In the genomic region with DNA sequence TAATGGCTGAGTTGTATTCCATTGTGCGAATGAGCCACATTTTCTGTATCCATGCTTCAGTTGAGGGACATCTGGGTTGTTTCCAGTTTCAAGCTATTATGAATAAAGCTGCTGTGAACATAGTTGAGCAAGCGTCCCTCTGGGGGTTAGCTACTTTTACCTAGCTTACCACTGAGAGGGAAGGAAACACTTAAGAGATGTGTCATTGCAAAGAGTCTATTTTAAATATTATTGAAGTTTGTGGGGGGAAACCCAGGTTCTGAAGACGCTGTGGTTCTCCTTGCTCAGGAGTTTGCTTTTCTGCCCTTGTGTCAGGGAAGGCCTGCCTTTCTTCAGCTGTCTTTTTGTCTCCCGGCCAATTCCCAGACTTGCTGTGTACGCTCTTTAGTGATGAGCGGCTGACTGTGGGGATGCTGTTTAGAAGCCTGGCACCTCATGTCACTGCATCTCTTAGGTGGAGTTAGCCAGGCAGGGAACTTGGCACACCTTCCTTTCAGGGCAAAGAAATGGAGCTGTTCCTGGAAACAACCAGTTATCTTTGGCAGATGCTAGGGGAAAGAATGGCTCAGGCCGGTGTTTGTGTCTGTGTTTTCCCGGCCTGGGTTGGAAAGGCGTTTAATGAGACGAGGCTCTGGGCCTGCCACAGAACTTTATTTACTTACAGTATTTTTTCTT, we compare ENCODE assay signal across 10 mouse cellular contexts. TPM values are rescaled to one million over a fixed set of nuclear protein-coding genes. Genes with fewer than 3 reads are reported as not detected.
DNase-seq lines count a peak whose midpoint lies in the region; ATAC-seq and TF ChIP-seq lines count a peak whose summit lies in the region.
"Had no signal": no experiment of that assay in that cellular context is flagged by ENCODE, and none has a peak within 500 bp of the region (broad histone marks: within the 10 kb centered on the region; RNA-seq: fewer than 3 reads in every experiment).

No protein-coding gene starts in this region.

- ATAC-seq in forebrain, embryonic 16.5 days, result peak; percentile 53; the same call in 1 of the 2 replicates
- no peak for ATAC-seq in megakaryocyte-erythroid progenitor cell, adult 5-6 weeks (replicated peaks; ENCODE audit: low FRiP score, low TSS enrichment, poor library complexity, severe bottlenecking)

- H3K27ac ChIP-seq in kidney, adult 2 months (ENCODE audit: insufficient read depth, low read depth, low read length), result no peak overlapping the region
- H3K27ac ChIP-seq in forebrain, embryonic 16.5 days (ENCODE audit: low read length), result peak overlapping the region; percentile 20; the same call in 1 of the 2 replicates
- H3K27ac ChIP-seq: liver, embryonic 13.5 days had no signal

- no peaks in the 10 kb centered on the region for H3K36me3 ChIP-seq in kidney, adult 2 months (ENCODE audit: control insufficient read depth, insufficient read depth, low read length)
- no peaks in the 10 kb centered on the region for H3K36me3 ChIP-seq in forebrain, embryonic 16.5 days (ENCODE audit: control insufficient read depth, insufficient read depth)
- H3K36me3 ChIP-seq: liver, embryonic 13.5 days had no signal

- intact Hi-C loops in heart, postnatal 25 days (cut with DNase I), result no loop called here
- intact Hi-C loops in left cerebral cortex, postnatal 25 days (cut with DNase I), result no loop called here

- no peak overlapping the region for H3K4me3 ChIP-seq in kidney, adult 2 months (ENCODE audit: insufficient read depth, low read depth, low read length)
- no peak overlapping the region for H3K4me3 ChIP-seq in forebrain, embryonic 16.5 days (replicated peaks; ENCODE audit: low read length)
- H3K4me3 ChIP-seq: liver, embryonic 13.5 days had no signal

- H3K9ac ChIP-seq in forebrain, embryonic 16.5 days (replicated peaks; ENCODE audit: low read depth, low read length), result no peak overlapping the region
- H3K9ac ChIP-seq: liver, embryonic 13.5 days had no signal

- no peaks in the 10 kb centered on the region for H3K27me3 ChIP-seq in kidney, adult 2 months (replicated peaks; ENCODE audit: control insufficient read depth, insufficient read depth, low read length)
- no peaks in the 10 kb centered on the region for H3K27me3 ChIP-seq in forebrain, embryonic 16.5 days (replicated peaks; ENCODE audit: control insufficient read depth, insufficient read depth, low read length)
- H3K27me3 ChIP-seq: liver, embryonic 13.5 days had no signal

- 50% methylated on average over 10 of the region's 10 CpGs for WGBS in kidney, adult 2 months
- WGBS in forebrain, embryonic 16.5 days, result 45% methylated on average over 10 of the region's 10 CpGs

- 0 out of 2 replicates have a peak, but pooled peaks cover 5% of the 10 kb centered on the region for H3K9me3 ChIP-seq in forebrain, embryonic 16.5 days (ENCODE audit: control insufficient read depth, low read length)
- H3K9me3 ChIP-seq: liver, embryonic 13.5 days had no signal

- peaks cover 15% of the 10 kb centered on the region for H3K4me1 ChIP-seq in kidney, adult 2 months (ENCODE audit: control insufficient read depth, insufficient read depth, low read length)
- H3K4me1 ChIP-seq in forebrain, embryonic 16.5 days (replicated peaks; ENCODE audit: control insufficient read depth, insufficient read depth, low read length), result peaks cover 14% of the 10 kb centered on the region

- H3K4me2 ChIP-seq in forebrain, embryonic 16.5 days (ENCODE audit: low read length), result no peak overlapping the region
- H3K4me2 ChIP-seq: liver, embryonic 13.5 days had no signal

- TF ChIP-seq CTCF in kidney, adult 2 months (conservative IDR thresholded peaks at IDR 0.05; ENCODE audit: insufficient read depth, insufficient read length, low read depth, low read length), result no peak

- no peak for TF ChIP-seq POLR2A in kidney, adult 2 months (IDR thresholded peaks at IDR 0.05; ENCODE audit: low read depth, low read length)

- DNase-seq in kidney, adult 2 months, result peak; percentile 35
- DNase-seq in kidney, adult 9 months, result no peak
- DNase-seq in adipocyte (ENCODE audit: low spot score), result peak; percentile 51
- DNase-seq in heart, postnatal 25 days (ENCODE audit: low spot score), result peak; percentile 53
- no peak for DNase-seq in ovary, adult 18-20 months (ENCODE audit: low spot score)
- DNase-seq in left cerebral cortex, postnatal 25 days (ENCODE audit: low spot score in 2 of 2), result no peak
- DNase-seq: liver, embryonic 13.5 days had no signal

RNA-seq across cellular contexts. Expression of gene Bcr, which starts 31.2 kb away (rescaled TPM):
- polyA plus RNA-seq in kidney, adult 2 months (2012; rRNA removed), result 28.4 and 28.7 TPM in 2 replicates
- polyA plus RNA-seq in forebrain, embryonic 16.5 days (2015; fragmentation: Nextera tagmentation; extraction: Ambion mirVana), result 14.8 and 17.6 TPM in 2 replicates
- 1 to 10 TPM; 9.8 TPM for total RNA-seq in heart, postnatal 25 days (2021)
- 4.0 and 5.5 TPM in 2 replicates for total RNA-seq in megakaryocyte-erythroid progenitor cell, adult 5-6 weeks (2014; fragmentation: Nextera tagmentation)
- 1.4 and 6.9 TPM in 2 replicates for total RNA-seq in megakaryocyte-erythroid progenitor cell, adult 5-6 weeks (2017)
- total RNA-seq in left cerebral cortex, postnatal 25 days (2021), result 100 to 1,000 TPM in 1 of 2 experiments, 10 to 100 TPM in 1; 92.8 to 112 TPM

RNA-seq across cellular contexts. Expression of gene Rab36, which starts 54.8 kb away (rescaled TPM):
- 9.5 and 9.9 TPM in 2 replicates for polyA plus RNA-seq in kidney, adult 2 months (2012; rRNA removed)
- polyA plus RNA-seq in forebrain, embryonic 16.5 days (2015; fragmentation: Nextera tagmentation; extraction: Ambion mirVana), result 14.3 and 16.8 TPM in 2 replicates
- total RNA-seq in heart, postnatal 25 days (2021), result under 1 TPM; 0.49 to 0.50 TPM
- not detected in 2 replicates for total RNA-seq in megakaryocyte-erythroid progenitor cell, adult 5-6 weeks (2014; fragmentation: Nextera tagmentation)
- total RNA-seq in megakaryocyte-erythroid progenitor cell, adult 5-6 weeks (2017), result not detected in 2 replicates
- total RNA-seq in left cerebral cortex, postnatal 25 days (2021), result 10 to 100 TPM; 29.3 to 35.7 TPM

RNA-seq across cellular contexts. Expression of gene Rsph14, which starts 59.2 kb away (rescaled TPM):
- polyA plus RNA-seq in kidney, adult 2 months (2012; rRNA removed), result not detected in 2 replicates
- polyA plus RNA-seq in forebrain, embryonic 16.5 days (2015; fragmentation: Nextera tagmentation; extraction: Ambion mirVana), result 0.27 and 0.77 TPM in 2 replicates
- total RNA-seq in heart, postnatal 25 days (2021), result not detected
- not detected in 2 replicates for total RNA-seq in megakaryocyte-erythroid progenitor cell, adult 5-6 weeks (2014; fragmentation: Nextera tagmentation)
- total RNA-seq in megakaryocyte-erythroid progenitor cell, adult 5-6 weeks (2017), result not detected in 2 replicates
- under 1 TPM; 0.25 to 0.55 TPM for total RNA-seq in left cerebral cortex, postnatal 25 days (2021)
- total RNA-seq: neutrophil, adult 5-6 weeks had no signal
- polyA plus RNA-seq: liver, embryonic 13.5 days had no signal

Comparison
In these comparisons a context has a peak if more than half of its experiments do, and no peak if none do; other contexts are left out.
1. DNase-seq: peak in kidney, adult 2 months (single experiment), adipocyte (single experiment) and heart, postnatal 25 days (single experiment); none in kidney, adult 9 months (single experiment), ovary, adult 18-20 months (single experiment) and left cerebral cortex, postnatal 25 days (0 of 2).
2. RNA of gene Bcr, which starts 31.2 kb away (total RNA-seq): 92.8 to 112 TPM in left cerebral cortex, postnatal 25 days; 9.8 TPM in heart, postnatal 25 days and 1.4 to 6.9 TPM in megakaryocyte-erythroid progenitor cell, adult 5-6 weeks; every median in the first group is over 4 times any median in the second.
3. RNA of gene Rab36, which starts 54.8 kb away (total RNA-seq): 29.3 to 35.7 TPM in left cerebral cortex, postnatal 25 days; 0.49 to 0.50 TPM in heart, postnatal 25 days and not detected in megakaryocyte-erythroid progenitor cell, adult 5-6 weeks; every median in the first group is over 10 times any median in the second.